Mouse (Mus musculus): ENCODE data around the gene Mpzl3. TPM values are rescaled to one million over a fixed set of nuclear protein-coding genes. Genes with fewer than 3 reads are reported as not detected.

Gene Mpzl3
- polyA plus RNA-seq, 1 experiment from 2014 or later: 1.8 TPM

GRCm38 (mm10) chr9:45102528-45102927, 47.5 kb downstream of the Mpzl3 start:
- Histone ChIP-seq H3K4me3 (ENCODE audit: low read depth, low read length) (no peak overlapping the region), H3K9me3 (ENCODE audit: control insufficient read depth, low read length) (no peaks in the 10 kb centered on the region), H3K4me1 (ENCODE audit: control insufficient read depth, insufficient read depth, low read length) (no peaks in the 10 kb centered on the region), H3K27me3 (ENCODE audit: control insufficient read depth, insufficient read depth, low read length) (no peaks in the 10 kb centered on the region), H3K36me3 (ENCODE audit: control insufficient read depth, insufficient read depth, low read length) (no peaks in the 10 kb centered on the region), H3K27ac (ENCODE audit: low read depth, low read length) (no peak overlapping the region), H3K9ac (ENCODE audit: low read length) (no peak overlapping the region), H3K4me2 (ENCODE audit: low read depth) (no peak overlapping the region)
- 82% methylated on average over 1 of the region's 1 CpGs for WGBS
- ATAC-seq (ENCODE audit: insufficient read depth, low FRiP score, low TSS enrichment) (no peak), DNase-seq (ENCODE audit: low spot score) (no peak)

GRCm38 (mm10) chr9:45103211-45103979, 48.4 kb downstream of the Mpzl3 start:
- 65% methylated on average over 11 of the region's 11 CpGs for WGBS

GRCm38 (mm10) chr9:45105596-45106374, 50.8 kb downstream of the Mpzl3 start:
- DNase-seq (ENCODE audit: low spot score) (no peak), ATAC-seq (ENCODE audit: insufficient read depth, low FRiP score, low TSS enrichment) (no peak)
- no peak overlapping the region for H3K4me3 ChIP-seq (ENCODE audit: low read depth, low read length)
- WGBS: 94% methylated on average over 2 of the region's 2 CpGs
- no peaks in the 10 kb centered on the region for H3K27me3 ChIP-seq (ENCODE audit: control insufficient read depth, insufficient read depth, low read length)
- no peaks in the 10 kb centered on the region for H3K9me3 ChIP-seq (ENCODE audit: control insufficient read depth, low read length)
- H3K27ac ChIP-seq (ENCODE audit: low read depth, low read length): no peak overlapping the region
- no peaks in the 10 kb centered on the region for H3K4me1 ChIP-seq (ENCODE audit: control insufficient read depth, insufficient read depth, low read length)
- H3K4me2 ChIP-seq (ENCODE audit: low read depth): no peak overlapping the region
- no peak overlapping the region for H3K9ac ChIP-seq (ENCODE audit: low read length)
- no peaks in the 10 kb centered on the region for H3K36me3 ChIP-seq (ENCODE audit: control insufficient read depth, insufficient read depth, low read length)

More at GRCm38 (mm10) chr9:45103211-45103979, 48.4 kb downstream of the Mpzl3 start:
- no peak for DNase-seq (ENCODE audit: low spot score)
- no peaks in the 10 kb centered on the region for H3K36me3 ChIP-seq (ENCODE audit: control insufficient read depth, insufficient read depth, low read length)
- no peaks in the 10 kb centered on the region for H3K27me3 ChIP-seq (ENCODE audit: control insufficient read depth, insufficient read depth, low read length)
- H3K9me3 ChIP-seq (ENCODE audit: control insufficient read depth, low read length): no peaks in the 10 kb centered on the region
- no peak overlapping the region for H3K4me2 ChIP-seq (ENCODE audit: low read depth)
- H3K27ac ChIP-seq (ENCODE audit: low read depth, low read length): no peak overlapping the region
- H3K9ac ChIP-seq (ENCODE audit: low read length): no peak overlapping the region
- H3K4me1 ChIP-seq (ENCODE audit: control insufficient read depth, insufficient read depth, low read length): no peaks in the 10 kb centered on the region
- no peak for ATAC-seq (ENCODE audit: insufficient read depth, low FRiP score, low TSS enrichment)
- H3K4me3 ChIP-seq (ENCODE audit: low read depth, low read length): no peak overlapping the region

- peak overlapping the region; percentile 44 for H3K9ac ChIP-seq (ENCODE audit: low read length)
- H3K27me3 ChIP-seq (ENCODE audit: control insufficient read depth, insufficient read depth, low read length): no peaks in the 10 kb centered on the region; the same call in 1 of the 2 replicates
- H3K4me1 ChIP-seq (ENCODE audit: control insufficient read depth, insufficient read depth, low read length): peaks cover 6% of the 10 kb centered on the region; the same call in 1 of the 2 replicates
- H3K4me3 ChIP-seq (ENCODE audit: low read depth, low read length): peak overlapping the region; percentile 24
- DNase-seq (ENCODE audit: low spot score): peak; percentile 82
- no peak for ATAC-seq (ENCODE audit: insufficient read depth, low FRiP score, low TSS enrichment)
- 2% methylated on average over 14 of the region's 14 CpGs for WGBS
- H3K36me3 ChIP-seq (ENCODE audit: control insufficient read depth, insufficient read depth, low read length): no peaks in the 10 kb centered on the region
- H3K4me2 ChIP-seq (ENCODE audit: low read depth): peak overlapping the region; percentile 47
- H3K9me3 ChIP-seq (ENCODE audit: control insufficient read depth, low read length): no peaks in the 10 kb centered on the region
- no peak overlapping the region for H3K27ac ChIP-seq (ENCODE audit: low read depth, low read length)
Observed at GRCm38 (mm10) chr9:45115706-45116105, 60.7 kb downstream of the Mpzl3 start.

- H3K9me3 ChIP-seq (ENCODE audit: control insufficient read depth, low read length): no peaks in the 10 kb centered on the region
- H3K27ac ChIP-seq (ENCODE audit: low read depth, low read length): no peak overlapping the region
- DNase-seq (ENCODE audit: low spot score) (no peak), ATAC-seq (ENCODE audit: insufficient read depth, low FRiP score, low TSS enrichment) (no peak)
- H3K4me3 ChIP-seq (ENCODE audit: low read depth, low read length): no peak overlapping the region
- H3K27me3 ChIP-seq (ENCODE audit: control insufficient read depth, insufficient read depth, low read length): no peaks in the 10 kb centered on the region; the same call in 1 of the 2 replicates
- peaks cover 6% of the 10 kb centered on the region; the same call in 1 of the 2 replicates for H3K4me1 ChIP-seq (ENCODE audit: control insufficient read depth, insufficient read depth, low read length)
- H3K4me2 ChIP-seq (ENCODE audit: low read depth): no peak overlapping the region
- H3K36me3 ChIP-seq (ENCODE audit: control insufficient read depth, insufficient read depth, low read length): no peaks in the 10 kb centered on the region
- WGBS: 61% methylated on average over 9 of the region's 9 CpGs
- H3K9ac ChIP-seq (ENCODE audit: low read length): no peak overlapping the region
Observed at GRCm38 (mm10) chr9:45116819-45117218, 61.8 kb downstream of the Mpzl3 start.

- peak; percentile 51 for DNase-seq (ENCODE audit: low spot score)
- Histone ChIP-seq H3K4me1 (ENCODE audit: control insufficient read depth, insufficient read depth, low read length) (peaks cover 13% of the 10 kb centered on the region; the same call in 1 of the 2 replicates), H3K4me3 (ENCODE audit: low read depth, low read length) (peak within 1 kb of the TSS; percentile 52), H3K4me2 (ENCODE audit: low read depth) (peak within 1 kb of the TSS; percentile 58), H3K27me3 (ENCODE audit: control insufficient read depth, insufficient read depth, low read length) (no peaks in the 10 kb centered on the region; the same call in 1 of the 2 replicates), H3K9ac (ENCODE audit: low read length) (peak within 1 kb of the TSS; percentile 55), H3K27ac (ENCODE audit: low read depth, low read length) (peak within 1 kb of the TSS; percentile 53; the same call in 1 of the 2 replicates), H3K36me3 (ENCODE audit: control insufficient read depth, insufficient read depth, low read length) (no peaks in the 10 kb centered on the region), H3K9me3 (ENCODE audit: control insufficient read depth, low read length) (no peaks in the 10 kb centered on the region)
- ATAC-seq (ENCODE audit: insufficient read depth, low FRiP score, low TSS enrichment): no peak
- WGBS: under 1% methylated on average over 13 of the region's 13 CpGs
Observed at GRCm38 (mm10) chr9:45117741-45118431, 62.9 kb downstream of the Mpzl3 start, which contains the start of gene Scn2b. Gene Scn2b, plus strand, starts transcription at chr9:45117782.

- no peaks in the 10 kb centered on the region; the same call in 1 of the 2 replicates for H3K27me3 ChIP-seq (ENCODE audit: control insufficient read depth, insufficient read depth, low read length)
- 32% methylated on average over 10 of the region's 10 CpGs for WGBS
- peak overlapping the region; percentile 58 for H3K4me2 ChIP-seq (ENCODE audit: low read depth)
- H3K9me3 ChIP-seq (ENCODE audit: control insufficient read depth, low read length): no peaks in the 10 kb centered on the region
- H3K4me1 ChIP-seq (ENCODE audit: control insufficient read depth, insufficient read depth, low read length): peaks cover 13% of the 10 kb centered on the region; the same call in 1 of the 2 replicates
- no peak for ATAC-seq (ENCODE audit: insufficient read depth, low FRiP score, low TSS enrichment)
- peak overlapping the region; percentile 35; the same call in 1 of the 2 replicates for H3K9ac ChIP-seq (ENCODE audit: low read length)
- no peak for DNase-seq (ENCODE audit: low spot score)
- no peaks in the 10 kb centered on the region for H3K36me3 ChIP-seq (ENCODE audit: control insufficient read depth, insufficient read depth, low read length)
- H3K27ac ChIP-seq (ENCODE audit: low read depth, low read length): no peak overlapping the region
- H3K4me3 ChIP-seq (ENCODE audit: low read depth, low read length): peak overlapping the region; percentile 52
Observed at GRCm38 (mm10) chr9:45118552-45118951, 63.6 kb downstream of the Mpzl3 start.

GRCm38 (mm10) chr9:45119316-45119953, 64.4 kb downstream of the Mpzl3 start:
- H3K27ac ChIP-seq (ENCODE audit: low read depth, low read length): no peak overlapping the region
- no peak for DNase-seq (ENCODE audit: low spot score)
- 88% methylated on average over 8 of the region's 8 CpGs for WGBS
- no peaks in the 10 kb centered on the region for H3K36me3 ChIP-seq (ENCODE audit: control insufficient read depth, insufficient read depth, low read length)
- H3K4me3 ChIP-seq (ENCODE audit: low read depth, low read length): no peak overlapping the region
- H3K4me1 ChIP-seq (ENCODE audit: control insufficient read depth, insufficient read depth, low read length): peaks cover 13% of the 10 kb centered on the region; the same call in 1 of the 2 replicates
- ATAC-seq (ENCODE audit: insufficient read depth, low FRiP score, low TSS enrichment): no peak
- H3K9ac ChIP-seq (ENCODE audit: low read length): no peak overlapping the region
- no peak overlapping the region for H3K4me2 ChIP-seq (ENCODE audit: low read depth)
- no peaks in the 10 kb centered on the region for H3K9me3 ChIP-seq (ENCODE audit: control insufficient read depth, low read length)
- H3K27me3 ChIP-seq (ENCODE audit: control insufficient read depth, insufficient read depth, low read length): no peaks in the 10 kb centered on the region; the same call in 1 of the 2 replicates
